Mouse (Mus musculus) embryonic fibroblast, embryonic 13.5 days (primary cell): ENCODE measurements around the gene Rarres1.

Experiments
- CTCF ChIP-seq: IDR thresholded peaks from 2 replicates; pipeline ENCODE4 v1.5.1; 2011; ENCODE audit warnings: mild to moderate bottlenecking, control low read depth, low read length, moderate library complexity, borderline replicate concordance; ENCODE audit not compliant: insufficient read depth
- POLR2A ChIP-seq: IDR thresholded peaks from 2 replicates; pipeline ENCODE4 v1.6.1; 2011; ENCODE audit warnings: low read depth, mild to moderate bottlenecking, control low read depth, low read length, moderate library complexity

- TF ChIP-seq CTCF (no peak), POLR2A (no peak)
Observed at GRCm38 (mm10) chr3:67493132-67493531, 22.2 kb downstream of the Rarres1 start.
